Mouse (Mus musculus): ENCODE results near the gene Dnah7a.
"Not testable (repeated sequence)": the region's sequence is repeated elsewhere in the genome, so short reads cannot be mapped to it uniquely, and the experiment has no call there.

Dnah7a gene

DNA sequence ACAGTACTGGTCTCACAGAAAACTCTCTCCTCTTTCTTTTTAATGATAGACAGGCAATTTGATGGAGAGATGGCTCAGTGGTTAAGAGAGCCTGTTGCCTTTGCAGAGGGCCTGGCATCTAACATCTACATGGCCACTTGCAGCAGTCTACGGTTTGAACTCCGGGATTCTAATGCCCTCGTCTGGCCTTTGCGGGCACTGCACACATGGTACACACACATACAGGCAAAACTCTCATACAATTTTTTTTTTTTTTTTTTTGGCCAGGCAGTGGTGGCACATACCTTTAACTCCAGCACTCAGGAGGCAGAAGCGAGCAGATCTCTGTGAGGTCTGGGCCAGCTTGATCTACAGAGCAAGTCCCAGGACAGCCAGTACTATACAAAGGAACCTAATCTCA lies 2.4 kb downstream of the Dnah7a start:
- DNase-seq (ENCODE audit: extremely low read depth, low read depth), result no peak

DNA sequence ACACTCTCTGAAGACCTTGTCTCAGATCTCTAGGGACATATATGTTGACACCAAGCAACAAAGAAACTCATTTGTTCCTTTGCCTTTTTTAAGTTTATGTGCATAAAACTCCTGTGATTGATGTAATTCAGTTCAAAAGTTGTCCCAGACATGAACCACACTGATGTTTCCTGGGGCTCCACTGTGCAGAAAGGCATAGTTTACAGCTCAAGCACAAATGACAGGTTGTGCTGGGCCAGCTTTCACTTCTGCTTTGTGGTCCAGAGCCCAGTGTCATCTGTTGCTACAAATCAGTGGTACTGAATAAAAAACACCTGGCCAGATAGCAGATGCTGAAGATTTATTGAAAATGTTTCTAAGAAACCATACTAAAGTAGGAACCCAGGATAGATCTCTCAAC lies 42.3 kb downstream of the Dnah7a start:
- not testable (repeated sequence) for DNase-seq (ENCODE audit: extremely low read depth, low read depth)

DNA sequence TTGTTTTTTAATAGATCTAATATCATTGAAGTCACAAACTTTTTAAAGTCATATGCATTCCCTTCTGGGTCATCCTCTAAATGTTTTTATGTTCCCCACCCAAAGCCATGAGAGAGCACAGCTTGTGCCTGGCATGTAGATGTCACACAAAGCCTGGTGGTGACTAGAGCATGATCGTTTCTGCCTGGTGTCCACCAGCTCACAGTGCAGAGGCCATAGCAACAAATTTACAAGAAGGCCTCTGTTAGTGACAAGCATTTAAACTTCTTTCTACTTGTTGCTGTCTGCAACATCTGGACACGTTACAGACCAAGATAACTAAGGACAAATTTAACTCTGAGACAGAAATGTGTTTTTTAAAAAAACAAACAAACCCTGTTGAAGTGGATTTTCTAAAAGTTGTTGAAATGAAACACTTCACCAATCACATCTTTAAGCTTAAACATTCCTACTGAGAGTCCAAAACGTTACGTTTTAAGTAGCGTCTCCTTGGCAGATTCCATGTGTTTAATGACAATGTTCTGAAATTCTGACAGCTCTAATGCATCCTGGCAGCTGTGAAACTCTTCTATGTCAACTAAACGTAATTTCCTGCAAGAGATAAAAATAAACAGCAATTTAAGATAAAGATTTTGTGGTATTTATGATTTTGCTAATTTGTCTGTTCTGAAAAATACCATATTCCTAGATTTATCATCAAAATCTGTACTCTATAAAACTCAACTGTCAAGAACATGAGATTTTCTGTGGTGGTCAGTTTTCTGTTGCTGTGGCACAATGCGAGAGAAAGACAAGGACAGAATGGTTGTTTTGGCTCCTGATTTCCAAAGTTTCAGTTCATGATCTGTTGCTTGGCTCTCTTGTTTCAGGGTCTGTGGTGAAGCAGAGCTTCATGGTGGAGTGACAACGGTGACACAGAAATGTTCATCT lies 66.5 kb downstream of the Dnah7a start:
- no peak for DNase-seq (ENCODE audit: extremely low read depth, low read depth)

DNA sequence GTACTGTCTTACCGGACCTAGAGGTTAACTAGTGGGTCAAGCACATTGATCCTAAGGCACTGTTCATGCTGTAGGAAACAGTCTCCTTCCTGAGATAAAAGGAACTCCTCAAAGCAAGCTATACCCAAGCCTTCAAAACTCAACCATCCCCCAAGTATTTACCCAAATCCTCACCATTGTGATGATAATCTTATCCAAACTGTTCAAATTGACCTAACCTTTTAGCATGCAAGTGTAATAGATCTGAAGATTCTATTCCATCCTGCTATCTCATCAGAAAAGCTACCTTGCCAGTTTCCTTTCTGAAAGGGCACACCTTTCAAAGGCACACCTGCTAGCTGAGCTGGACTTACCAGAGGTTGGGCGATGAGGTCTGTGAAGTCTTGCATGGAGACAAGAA lies 70.9 kb downstream of the Dnah7a start:
- DNase-seq (ENCODE audit: extremely low read depth, low read depth), result not testable (repeated sequence)

DNA sequence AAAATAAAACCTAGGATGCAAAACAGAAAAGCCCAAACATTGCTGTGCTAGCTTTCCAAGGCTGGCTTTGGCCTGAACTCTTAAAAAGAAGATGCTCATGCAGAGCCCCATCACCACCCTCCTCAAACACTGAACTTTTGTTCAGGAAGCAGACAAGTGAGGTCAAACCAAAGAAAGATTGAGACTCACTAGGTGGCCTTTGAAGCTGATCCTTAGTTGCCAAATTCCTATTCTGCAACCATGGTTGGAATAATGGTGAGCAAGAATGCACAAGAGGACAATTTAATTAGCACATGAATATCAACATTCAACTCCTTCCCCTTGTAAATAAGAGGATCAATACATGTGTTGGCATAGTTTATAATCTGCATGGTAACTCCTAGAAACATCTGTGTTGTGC lies 74.5 kb downstream of the Dnah7a start:
- not testable (repeated sequence) for DNase-seq (ENCODE audit: extremely low read depth, low read depth)

DNA sequence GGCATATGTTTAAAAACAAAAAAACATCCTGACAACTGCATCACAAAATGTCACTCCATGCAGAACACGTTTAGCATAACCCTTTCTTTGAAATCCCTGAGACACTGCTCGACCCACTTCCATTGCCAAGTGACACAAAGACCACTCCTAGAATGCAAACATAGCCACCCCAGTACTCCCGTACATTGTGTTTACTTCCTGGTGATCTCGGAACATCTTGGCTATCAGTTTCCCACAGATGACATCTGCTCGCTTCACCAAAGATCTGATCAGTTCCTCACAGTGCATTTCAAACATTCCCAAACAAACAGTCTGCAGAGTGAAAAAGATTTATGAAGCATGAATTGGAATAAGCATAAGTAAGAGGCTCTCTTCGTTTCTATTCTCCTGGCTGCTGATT lies 76.6 kb downstream of the Dnah7a start:
- DNase-seq (ENCODE audit: extremely low read depth, low read depth), result no peak

DNA sequence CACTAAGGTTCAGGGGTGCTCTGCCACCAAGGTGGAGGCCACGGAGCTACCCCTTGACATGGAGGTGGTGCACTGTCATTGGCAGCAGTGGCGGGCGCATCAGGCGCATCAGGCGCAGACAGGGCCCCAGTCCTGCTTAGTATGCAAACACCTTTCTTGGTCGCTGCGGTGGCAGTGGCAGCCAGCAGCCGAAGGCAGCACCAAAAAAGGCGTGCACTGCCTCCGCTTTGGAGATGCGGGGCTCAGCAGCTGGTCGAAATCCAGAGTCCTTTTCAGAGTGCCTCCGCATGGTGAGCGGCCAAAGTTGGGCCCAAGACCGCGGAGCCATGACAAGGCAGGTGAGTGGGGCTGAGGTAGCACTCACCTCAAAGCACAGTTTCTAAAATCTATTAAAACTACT lies 93.1 kb downstream of the Dnah7a start:
- DNase-seq (ENCODE audit: extremely low read depth, low read depth), result no peak

DNA sequence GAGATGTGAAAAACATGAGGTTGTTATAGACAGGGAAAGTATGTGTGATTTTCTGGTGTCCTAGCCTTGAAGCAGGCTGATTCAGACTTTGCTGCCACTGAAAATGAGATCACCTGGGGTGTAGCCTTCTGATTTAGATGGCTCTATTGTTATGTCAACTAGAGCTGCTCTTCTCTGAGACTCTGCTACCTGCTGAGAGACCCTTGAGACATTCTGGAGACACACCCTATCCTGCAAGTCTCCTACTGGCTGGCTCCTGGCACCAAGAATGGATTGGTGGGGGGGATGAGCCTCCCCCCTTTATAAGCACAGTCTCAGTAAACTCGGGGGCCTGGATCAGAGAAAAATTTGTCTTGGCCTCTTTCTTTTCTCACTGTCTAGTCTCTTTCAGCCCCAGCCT lies 125.3 kb downstream of the Dnah7a start:
- not testable (repeated sequence) for DNase-seq (ENCODE audit: extremely low read depth, low read depth)

DNA sequence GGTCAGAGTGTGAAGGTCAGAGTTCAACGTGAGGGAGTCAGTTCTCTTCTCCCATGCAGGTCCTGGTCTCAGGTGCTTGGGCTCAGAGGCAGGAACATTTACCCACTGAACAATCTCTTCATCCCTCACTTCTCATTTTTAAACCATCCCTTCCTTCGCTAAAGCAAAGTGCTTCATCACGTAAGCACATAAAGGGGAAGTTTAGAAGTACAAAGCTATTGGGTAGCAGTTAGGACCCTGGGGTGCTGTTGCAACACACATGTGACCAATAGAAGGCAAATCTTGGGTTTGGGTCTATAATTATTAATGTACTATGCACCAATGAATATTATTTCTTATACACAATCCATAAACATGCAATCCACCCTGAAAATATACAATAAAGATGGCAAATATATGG lies 148.7 kb downstream of the Dnah7a start:
- not testable (repeated sequence) for DNase-seq (ENCODE audit: extremely low read depth, low read depth)

DNA sequence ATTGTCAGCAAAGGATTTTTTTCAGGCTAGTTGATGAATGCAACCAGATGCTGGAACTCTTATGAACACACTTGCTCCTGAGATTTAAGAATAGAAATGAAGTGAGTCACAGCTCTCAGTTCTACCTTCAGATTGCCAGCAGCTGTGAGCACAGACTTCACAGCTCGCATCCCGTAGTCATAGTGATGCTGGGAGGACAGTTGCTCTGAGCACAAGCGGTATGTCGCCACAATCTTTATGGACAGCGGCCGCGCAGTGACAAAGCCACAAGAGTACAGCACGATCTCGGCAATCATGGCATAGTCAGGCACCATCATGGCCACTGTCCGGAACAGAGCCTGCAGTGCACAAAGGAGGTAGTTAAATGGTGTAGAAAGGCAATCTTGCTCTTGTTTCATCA lies 159.6 kb downstream of the Dnah7a start:
- DNase-seq (ENCODE audit: extremely low read depth, low read depth), result not testable (repeated sequence)

DNA sequence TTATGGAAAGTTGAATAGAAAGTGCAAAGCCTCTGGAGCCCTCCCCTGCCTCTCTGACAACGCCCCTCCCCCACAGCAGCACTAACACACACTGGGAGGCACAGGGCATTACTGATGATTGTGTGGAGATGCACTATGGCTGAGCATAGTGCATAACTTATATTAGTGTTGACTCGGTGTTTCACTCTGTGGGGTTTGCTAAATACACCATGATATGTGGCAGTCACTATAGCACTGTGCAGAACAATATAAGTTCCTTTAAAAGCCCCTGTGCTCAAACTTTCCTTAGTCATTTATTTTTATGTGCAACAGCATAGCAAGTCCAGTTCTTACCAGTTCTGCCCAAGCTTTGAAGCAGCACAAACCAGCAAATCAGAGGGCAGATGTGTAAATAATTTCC lies 168.2 kb downstream of the Dnah7a start:
- not testable (repeated sequence) for DNase-seq (ENCODE audit: extremely low read depth, low read depth)

DNA sequence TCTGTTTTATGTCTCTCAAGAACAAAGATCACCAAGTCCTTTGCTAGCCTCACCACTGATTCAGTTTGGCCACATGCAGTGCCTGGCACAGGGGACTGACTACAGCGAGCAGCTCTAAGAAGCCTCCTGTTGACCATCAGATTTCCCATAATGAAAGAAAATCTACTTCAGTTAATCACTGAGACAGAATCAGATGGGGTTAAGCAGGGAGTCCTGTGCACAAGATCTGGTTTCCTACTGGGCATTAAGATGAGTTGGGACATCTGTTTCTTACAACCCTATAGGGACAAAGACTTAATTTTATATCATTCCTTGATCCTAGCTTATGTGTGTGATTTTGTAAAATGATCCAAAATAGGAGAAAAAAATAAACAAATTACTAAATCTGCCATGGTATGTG lies 171.8 kb downstream of the Dnah7a start:
- not testable (repeated sequence) for DNase-seq (ENCODE audit: extremely low read depth, low read depth)

DNA sequence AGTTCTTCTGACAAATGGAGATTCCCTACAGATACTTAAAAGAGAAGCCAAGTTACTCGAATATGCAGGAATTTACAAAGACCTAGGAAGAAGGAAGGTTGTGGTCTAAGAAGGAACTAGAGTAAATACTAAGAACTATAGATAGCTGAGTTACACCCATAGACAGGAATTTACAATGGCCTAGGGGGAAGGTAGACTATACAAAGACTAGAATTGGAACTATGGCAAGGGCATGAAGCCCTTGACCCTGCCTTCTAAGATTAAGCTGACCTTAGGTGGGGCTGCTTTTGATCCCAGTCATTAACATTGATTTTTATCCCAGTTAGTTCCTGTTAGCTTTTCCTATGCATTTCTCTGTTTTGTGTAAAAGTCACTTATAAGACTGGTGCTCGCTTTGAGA lies 180.6 kb downstream of the Dnah7a start:
- DNase-seq (ENCODE audit: extremely low read depth, low read depth), result not testable (repeated sequence)

DNA sequence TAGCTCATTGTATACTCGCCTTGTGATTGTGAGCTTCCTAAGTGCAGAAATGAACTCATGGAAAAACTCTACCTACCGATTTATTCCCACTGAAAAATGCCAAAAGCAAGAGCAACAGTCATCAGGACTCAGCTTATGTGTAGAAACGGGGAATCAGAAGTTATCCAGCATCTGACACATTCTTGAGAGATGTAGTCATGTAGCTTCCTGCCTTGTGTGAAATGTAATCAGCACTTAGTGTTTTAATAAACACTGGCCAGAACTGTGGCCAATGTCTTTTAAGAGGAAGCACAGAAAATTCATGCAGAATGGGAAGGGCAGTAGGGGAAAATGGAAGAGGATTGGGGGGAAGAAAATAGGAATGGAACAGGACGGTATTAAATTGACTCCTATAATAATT lies 232.9 kb downstream of the Dnah7a start:
- no peak for DNase-seq (ENCODE audit: extremely low read depth, low read depth)

DNA sequence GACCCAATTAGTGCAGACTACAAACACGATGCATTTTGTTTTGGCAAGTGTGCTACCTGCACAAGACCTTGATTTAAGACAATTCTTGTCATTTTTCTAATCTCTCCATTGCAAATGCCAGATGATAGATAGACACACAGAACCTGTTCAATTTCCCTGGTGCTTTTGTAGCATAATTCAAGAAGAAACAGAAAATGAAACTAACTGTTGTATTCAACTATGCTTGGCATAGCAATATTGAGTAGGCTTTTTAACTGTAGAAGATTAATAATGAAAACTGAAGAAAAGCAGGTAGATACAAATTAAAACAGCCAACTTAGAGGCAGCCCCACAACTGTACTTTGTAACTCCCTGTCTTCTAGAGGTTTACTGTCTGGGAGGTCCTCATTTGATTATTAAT lies 234.5 kb downstream of the Dnah7a start:
- DNase-seq (ENCODE audit: extremely low read depth, low read depth), result not testable (repeated sequence)

DNA sequence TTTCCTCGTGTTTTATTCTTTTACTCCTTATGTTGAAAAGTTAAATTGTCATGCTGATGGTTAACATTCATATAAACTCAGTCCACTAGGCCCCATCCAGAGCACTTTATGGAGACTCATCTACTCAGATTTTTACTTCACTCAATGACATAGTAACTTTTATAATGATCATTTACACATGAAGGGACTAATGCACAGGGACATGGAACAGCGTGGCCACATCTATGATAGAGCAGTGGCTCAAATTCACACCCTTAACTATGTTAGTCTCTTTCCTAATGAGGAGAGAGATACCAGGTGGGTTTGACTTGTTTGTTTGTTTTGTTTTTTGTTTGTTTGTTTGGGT lies 239.3 kb downstream of the Dnah7a start:
- no peak for DNase-seq (ENCODE audit: extremely low read depth, low read depth)

DNA sequence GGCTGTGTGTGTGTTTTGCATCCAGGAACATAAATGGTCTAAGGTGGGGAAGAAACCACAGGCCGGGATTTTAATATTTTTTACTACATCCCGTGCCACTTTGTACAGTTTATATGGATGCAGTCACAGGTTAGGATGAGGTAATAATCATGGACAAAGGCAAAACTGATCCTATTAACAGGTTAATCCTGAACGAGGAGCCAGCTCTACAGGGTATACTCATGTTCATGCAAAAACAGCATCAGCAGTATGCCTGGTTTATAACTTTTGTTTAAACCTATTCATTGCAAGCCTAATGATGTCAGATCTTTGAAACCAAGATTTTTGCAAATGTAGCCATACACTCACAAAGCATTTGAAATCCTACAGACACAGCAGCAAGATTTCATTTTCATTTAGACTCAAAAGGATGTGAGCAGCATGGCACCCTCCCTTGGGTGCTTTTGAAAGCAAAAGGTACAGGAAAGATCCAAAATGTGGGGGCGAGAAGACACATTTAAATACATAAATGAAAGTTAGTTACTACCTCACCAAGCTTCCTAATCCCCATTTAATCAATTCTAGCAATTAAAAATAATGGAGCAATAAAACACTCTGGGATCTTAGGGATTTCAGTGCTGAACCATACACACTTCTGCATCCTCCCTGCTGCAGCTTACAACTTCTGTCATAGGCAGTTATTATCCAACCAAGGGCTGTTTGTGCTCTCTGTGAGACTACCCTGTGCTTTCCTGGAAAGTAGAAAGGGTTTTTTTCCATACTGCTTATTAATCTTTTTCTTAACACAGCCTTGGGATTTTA lies 239.9 kb downstream of the Dnah7a start:
- not testable (repeated sequence) for DNase-seq (ENCODE audit: extremely low read depth, low read depth)

DNA sequence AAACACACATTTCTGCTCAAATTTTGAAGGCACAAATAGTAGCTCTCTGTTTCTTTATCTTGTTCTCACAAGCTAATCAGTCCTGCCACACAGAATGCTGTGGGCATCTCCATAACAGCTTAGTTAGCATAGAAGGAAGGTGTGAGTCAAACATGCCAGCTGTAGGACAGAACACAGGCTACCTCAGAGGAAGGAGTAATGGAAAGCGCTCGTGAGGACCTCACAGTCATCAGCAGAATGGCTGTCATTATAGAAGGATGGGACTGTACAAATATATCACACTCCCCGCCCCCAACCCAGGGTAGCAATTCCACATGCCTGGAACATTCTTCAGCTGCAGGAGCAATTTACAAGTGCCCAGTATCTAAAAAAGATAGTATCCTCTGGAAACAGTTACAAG lies 267.4 kb downstream of the Dnah7a start:
- not testable (repeated sequence) for DNase-seq (ENCODE audit: extremely low read depth, low read depth)

DNA sequence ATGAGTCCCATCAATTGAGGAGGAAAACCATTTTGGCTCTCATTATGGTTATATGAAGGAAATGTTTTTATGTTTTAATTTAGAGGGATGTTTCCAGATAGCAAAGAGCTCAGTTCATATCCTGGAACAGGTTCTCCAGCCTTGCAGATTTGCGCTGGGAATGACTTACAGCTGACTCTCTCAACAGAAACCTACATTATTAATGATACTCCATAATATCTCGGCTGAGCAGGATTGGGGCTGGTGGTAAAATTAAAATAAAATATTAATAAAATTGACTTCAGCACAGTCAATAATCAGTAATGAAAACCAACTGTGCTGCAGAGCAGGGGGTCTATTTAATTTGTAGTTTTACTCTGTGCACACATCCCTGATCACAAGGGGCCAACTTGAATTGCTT lies 274.2 kb downstream of the Dnah7a start:
- DNase-seq (ENCODE audit: extremely low read depth, low read depth), result not testable (repeated sequence)

DNA sequence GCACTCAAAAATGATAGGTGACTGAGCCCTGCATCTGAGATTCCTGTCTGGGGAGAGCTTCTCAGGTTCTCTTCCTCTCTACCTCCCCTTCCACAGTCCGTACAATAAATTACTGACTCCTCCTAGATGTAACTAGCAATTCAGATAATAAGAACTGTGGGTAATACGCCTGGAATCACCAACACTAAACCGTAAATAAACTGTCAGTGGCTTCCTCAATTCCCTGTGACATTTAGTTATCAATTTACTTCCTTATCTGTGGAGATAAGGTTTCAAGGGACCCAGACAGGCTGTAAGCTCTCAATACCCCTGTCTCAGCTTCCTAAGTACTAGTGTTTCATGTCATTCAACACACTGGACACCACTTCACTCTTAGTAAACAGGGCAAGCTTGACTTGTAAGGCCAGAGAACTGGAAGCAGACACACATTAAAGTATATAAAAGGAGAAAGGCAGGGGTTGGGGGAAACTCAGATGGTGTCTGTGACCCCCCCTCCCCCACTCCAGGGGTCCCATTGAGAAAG lies 300.7 kb downstream of the Dnah7a start:
- no peak for DNase-seq (ENCODE audit: extremely low read depth, low read depth)

DNA sequence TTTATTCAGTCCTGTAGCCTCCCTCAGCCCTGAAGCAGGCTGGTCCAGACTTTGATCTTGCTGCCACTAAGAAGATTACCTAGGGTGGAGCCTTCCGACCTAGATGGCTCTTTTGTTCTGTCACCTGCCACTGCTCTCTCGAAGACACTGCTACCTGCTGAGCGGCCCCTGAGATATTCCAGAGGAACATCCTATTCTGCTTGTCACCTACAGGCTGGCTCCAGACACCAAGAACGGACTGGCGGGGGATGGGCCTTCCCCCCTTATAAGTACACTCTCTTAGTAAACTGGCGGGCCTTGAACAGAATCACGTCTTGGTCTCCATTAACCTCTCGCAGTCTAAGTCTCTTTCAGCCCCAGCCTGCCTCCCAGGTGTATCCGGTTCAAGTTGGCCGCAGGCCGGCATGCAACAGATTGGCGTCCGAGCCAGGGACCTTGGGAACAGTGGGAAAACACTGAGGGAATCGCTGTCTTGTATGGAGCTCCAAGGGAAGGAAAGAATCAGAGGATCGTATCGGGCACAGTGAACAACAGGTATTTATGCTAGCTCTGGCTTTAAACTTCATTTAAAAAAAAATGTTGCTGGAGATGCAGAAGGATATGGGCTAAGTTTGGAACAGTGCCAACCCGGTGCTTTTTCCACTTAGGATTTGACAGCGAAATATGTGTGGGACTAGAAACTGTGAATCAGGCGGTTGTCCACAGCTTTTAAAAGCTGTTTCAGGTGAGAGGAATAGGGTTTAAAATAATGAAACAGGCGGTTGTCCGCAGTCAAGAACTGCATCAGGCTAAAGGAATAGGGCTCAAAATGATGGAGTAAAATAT lies 312.4 kb downstream of the Dnah7a start:
- DNase-seq (ENCODE audit: extremely low read depth, low read depth), result not testable (repeated sequence)
